Mouse (Mus musculus) small intestine, adult 2 months (tissue): ENCODE measurements at regions not wholly inside any gene's neighbourhood (a gene's known extent, or its start where the extent isn't known, plus 50 kb on each side); places are given as distances from the start of the nearest gene placed in this dataset.

ENCODE experiments used
- H3K27ac ChIP-seq: fragments of 200-500 bp; 2 replicates; pipeline ENCODE4 v1.5.1; 2012; ENCODE audit warnings: low read depth, low read length, control low read depth, inconsistent platforms; ENCODE audit not compliant: insufficient read depth
- H3K27me3 ChIP-seq: fragments of 200-500 bp; 2 replicates; pipeline ENCODE4 v1.6.1; 2012; ENCODE audit warnings: mild to moderate bottlenecking, moderate library complexity, low read length, inconsistent platforms; ENCODE audit not compliant: control insufficient read depth, insufficient read depth
- H3K36me3 ChIP-seq: fragments of 200-500 bp; 2 replicates; pipeline ENCODE4 v1.6.1; 2012; ENCODE audit warnings: mild to moderate bottlenecking, low read length, control low read depth, inconsistent platforms; ENCODE audit not compliant: control insufficient read depth, insufficient read depth
- H3K4me1 ChIP-seq: fragments of 200-500 bp; 2 replicates; pipeline ENCODE4 v1.6.1; 2012; ENCODE audit warnings: low read length, inconsistent platforms, mixed read lengths; ENCODE audit not compliant: control insufficient read depth, insufficient read depth, insufficient read length
- H3K4me3 ChIP-seq: fragments of 200-500 bp; 2 replicates; pipeline ENCODE4 v1.5.1; 2012; ENCODE audit warnings: low read depth, mild to moderate bottlenecking, control low read depth, inconsistent platforms, low read length, moderate library complexity
- CTCF ChIP-seq: fragments of 200-500 bp; IDR thresholded peaks from 2 replicates; pipeline ENCODE4 v1.5.1; 2012; ENCODE audit warnings: low read depth, mild to moderate bottlenecking, control low read depth, inconsistent platforms, low read length, moderate library complexity, mixed read lengths; ENCODE audit not compliant: insufficient replicate concordance, insufficient read length; ENCODE audit errors: extremely low read depth
- POLR2A ChIP-seq: fragments of 200-500 bp; IDR thresholded peaks from 2 replicates; pipeline ENCODE4 v1.6.1; 2012; ENCODE audit warnings: low read depth, mild to moderate bottlenecking, control low read depth, inconsistent platforms, low read length, moderate library complexity
- WGBS: fragments of 180-500 bp; shearing (Covaris S2); methylation state at CpG from one replicate; pipeline ENCODE4 v1.1.7; 2018; 5-methylcytosine and 5-hydroxymethylcytosine counted together

DNA sequence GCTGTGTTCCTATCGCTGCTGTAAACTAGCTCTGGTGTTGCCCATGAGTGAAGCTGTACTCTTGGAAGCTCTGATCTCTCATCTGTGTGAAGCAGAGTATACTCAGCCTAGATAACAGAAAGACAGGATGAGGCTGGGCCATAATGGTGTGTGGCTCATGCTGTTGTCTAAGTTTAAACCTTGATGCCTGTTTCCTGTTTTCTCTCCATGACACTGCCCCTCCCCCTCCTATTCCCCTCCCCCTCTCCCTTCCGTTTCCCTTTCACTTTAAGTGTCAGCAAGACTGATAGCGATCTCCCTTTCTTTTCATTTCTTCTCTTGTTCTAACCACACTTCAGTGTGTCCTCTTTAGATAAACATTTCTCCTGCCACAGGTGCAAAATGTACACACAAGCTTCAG is 229.2 kb upstream of the Tbc1d5 start:
- Histone ChIP-seq H3K36me3 (no peaks in the 10 kb centered on the region), H3K4me1 (no peaks in the 10 kb centered on the region), H3K4me3 (no peak overlapping the region), H3K27ac (no peak overlapping the region), H3K27me3 (no peaks in the 10 kb centered on the region)
- 53% methylated on average over 3 of the region's 3 CpGs for WGBS
- TF ChIP-seq CTCF (no peak), POLR2A (no peak)

DNA sequence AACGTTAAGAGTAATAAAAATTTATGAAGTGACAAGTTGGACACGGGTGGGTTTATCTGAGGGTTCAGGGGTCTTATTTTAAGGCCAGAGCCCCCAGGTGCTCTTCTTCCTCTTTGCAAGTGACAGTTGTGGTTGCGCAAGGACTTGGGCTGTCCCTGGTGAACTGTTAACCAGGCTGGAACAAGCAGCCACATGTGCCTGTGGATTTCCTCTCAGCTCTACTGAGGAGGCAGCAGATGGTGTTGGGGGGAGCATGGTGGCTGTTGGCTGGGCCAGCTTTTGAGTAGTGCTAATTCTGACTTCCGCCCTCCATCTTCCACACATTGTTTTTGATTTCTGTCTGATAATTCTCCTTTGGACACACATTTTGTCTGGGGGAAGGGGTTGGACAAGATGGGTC is 227.9 kb upstream of the Tbc1d5 start:
- H3K36me3 ChIP-seq, result no peaks in the 10 kb centered on the region
- no peaks in the 10 kb centered on the region for H3K4me1 ChIP-seq
- no peak overlapping the region for H3K4me3 ChIP-seq
- H3K27me3 ChIP-seq, result no peaks in the 10 kb centered on the region
- no peak for TF ChIP-seq POLR2A
- no peak for TF ChIP-seq CTCF
- no peak overlapping the region for H3K27ac ChIP-seq
- WGBS, result 73% methylated on average over 4 of the region's 4 CpGs

DNA sequence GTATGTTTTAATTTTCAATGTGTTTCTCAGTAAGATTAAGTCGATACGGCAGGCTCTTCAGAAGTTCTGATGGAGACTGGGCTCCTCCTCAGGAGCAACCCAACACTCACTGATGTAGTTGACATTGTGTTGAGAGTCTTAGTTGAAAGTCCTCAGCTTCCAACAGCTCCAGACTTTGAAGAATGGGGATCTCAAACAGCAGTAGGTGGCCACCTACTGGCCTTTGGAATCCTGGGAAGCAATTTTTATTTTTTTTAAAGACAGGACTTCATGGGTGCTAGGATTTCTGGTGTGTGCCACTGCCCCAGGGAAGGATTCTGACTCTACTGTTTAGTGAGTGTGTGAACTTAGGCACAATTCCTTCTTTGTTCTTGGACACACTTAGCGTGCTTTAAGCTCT is 225.9 kb upstream of the Tbc1d5 start:
- WGBS, result 66% methylated on average over 3 of the region's 3 CpGs
- Histone ChIP-seq H3K27ac (no peak overlapping the region), H3K4me3 (no peak overlapping the region), H3K27me3 (no peaks in the 10 kb centered on the region), H3K36me3 (no peaks in the 10 kb centered on the region), H3K4me1 (no peaks in the 10 kb centered on the region)
- TF ChIP-seq CTCF (no peak), POLR2A (no peak)

DNA sequence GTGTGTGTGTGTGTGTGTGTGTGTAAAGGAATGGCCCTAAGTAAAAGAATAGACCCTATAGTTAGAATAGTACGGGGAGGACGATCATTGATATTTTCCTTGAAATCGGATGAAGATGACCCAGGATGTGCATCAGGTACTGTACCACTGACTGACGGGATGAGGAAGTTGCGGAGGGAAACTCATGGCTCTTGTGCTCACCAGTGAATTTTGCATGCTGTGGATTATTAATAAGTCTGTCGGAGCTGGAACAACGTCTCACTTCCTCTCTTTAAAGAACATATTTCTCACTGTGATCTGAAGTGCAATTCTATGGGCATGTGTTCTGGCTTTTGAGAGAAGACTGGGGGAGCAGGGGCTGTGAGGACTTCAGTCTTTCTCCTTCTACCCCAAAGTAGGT is 218.8 kb upstream of the Tbc1d5 start:
- Histone ChIP-seq H3K4me1 (no peaks in the 10 kb centered on the region), H3K36me3 (no peaks in the 10 kb centered on the region), H3K4me3 (no peak overlapping the region), H3K27me3 (no peaks in the 10 kb centered on the region), H3K27ac (no peak overlapping the region)
- no peak for TF ChIP-seq POLR2A
- WGBS, result 59% methylated on average over 7 of the region's 7 CpGs

DNA sequence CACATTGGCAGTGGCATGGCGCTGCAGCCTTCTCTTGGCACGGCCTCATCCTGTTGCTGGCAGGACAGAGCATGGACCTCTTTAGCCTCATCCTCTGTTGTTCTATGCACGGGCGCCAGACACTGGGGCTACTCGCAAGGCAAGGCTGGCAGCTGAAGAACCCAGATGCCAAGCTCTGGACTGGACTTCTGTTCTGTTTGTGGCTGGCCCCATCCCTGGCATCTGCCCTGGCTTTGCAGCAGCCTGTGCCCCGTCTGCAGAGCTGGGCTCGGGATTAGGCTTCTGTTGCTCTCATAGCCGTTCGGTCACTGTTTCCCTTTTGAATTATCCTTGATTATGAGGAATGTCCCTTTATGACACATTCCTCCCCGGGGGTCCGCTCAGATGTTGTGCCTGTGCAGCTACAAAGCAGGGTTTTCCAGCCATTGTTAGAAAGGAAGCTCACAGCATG is 214.6 kb upstream of the Tbc1d5 start:
- no peaks in the 10 kb centered on the region for H3K27me3 ChIP-seq
- no peaks in the 10 kb centered on the region for H3K4me1 ChIP-seq
- TF ChIP-seq POLR2A (no peak), CTCF (no peak)
- no peaks in the 10 kb centered on the region for H3K36me3 ChIP-seq
- no peak overlapping the region for H3K4me3 ChIP-seq
- H3K27ac ChIP-seq, result no peak overlapping the region
- 80% methylated on average over 11 of the region's 11 CpGs for WGBS

DNA sequence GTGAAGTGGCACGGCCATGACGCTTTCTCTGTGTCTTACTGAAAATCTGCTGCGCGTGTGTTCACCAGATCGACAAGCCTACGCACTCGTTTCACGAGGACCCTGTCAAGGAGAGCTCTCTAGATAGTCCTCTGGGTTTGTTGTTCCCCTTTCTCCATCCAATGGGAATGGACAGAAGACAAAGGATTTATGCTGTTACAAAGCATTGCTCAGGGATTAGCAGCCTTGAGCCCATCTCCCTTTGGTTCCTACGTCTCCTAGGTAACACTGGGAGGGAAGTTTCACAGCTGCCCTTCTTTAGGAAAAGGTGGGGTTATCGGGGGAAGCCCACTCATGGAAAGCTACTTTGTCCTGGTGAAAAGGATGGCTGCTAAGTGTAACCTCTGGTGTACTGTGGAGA is 212.7 kb upstream of the Tbc1d5 start:
- Histone ChIP-seq H3K36me3 (no peaks in the 10 kb centered on the region), H3K27me3 (no peaks in the 10 kb centered on the region), H3K27ac (no peak overlapping the region), H3K4me3 (no peak overlapping the region), H3K4me1 (no peaks in the 10 kb centered on the region)
- WGBS, result 92% methylated on average over 10 of the region's 10 CpGs
- TF ChIP-seq POLR2A (no peak), CTCF (no peak)

DNA sequence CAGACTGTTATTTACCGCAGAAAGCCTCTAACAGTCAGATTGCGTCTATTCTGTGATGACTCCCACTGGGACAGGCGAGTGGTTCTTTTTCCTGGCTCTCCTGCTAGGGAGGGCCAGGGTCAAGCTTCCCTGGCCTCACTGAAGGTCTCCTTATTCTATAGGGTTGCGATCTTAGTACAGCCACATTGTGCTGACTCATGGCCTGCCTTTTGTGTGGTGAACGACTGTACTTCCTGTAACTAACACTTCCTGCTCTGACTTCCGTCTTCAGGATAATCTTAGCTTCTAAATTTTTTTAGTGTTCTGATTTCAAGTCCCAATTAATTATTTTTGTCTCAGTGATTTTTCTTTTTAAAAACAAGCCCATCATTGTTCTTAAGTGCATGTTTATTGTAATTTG is 203.4 kb upstream of the Tbc1d5 start:
- H3K27me3 ChIP-seq, result no peaks in the 10 kb centered on the region
- TF ChIP-seq POLR2A, result no peak
- no peak for TF ChIP-seq CTCF
- no peaks in the 10 kb centered on the region for H3K4me1 ChIP-seq
- WGBS, result 76% methylated on average over 6 of the region's 6 CpGs
- no peak overlapping the region for H3K4me3 ChIP-seq
- H3K36me3 ChIP-seq, result no peaks in the 10 kb centered on the region
- H3K27ac ChIP-seq, result no peak overlapping the region

DNA sequence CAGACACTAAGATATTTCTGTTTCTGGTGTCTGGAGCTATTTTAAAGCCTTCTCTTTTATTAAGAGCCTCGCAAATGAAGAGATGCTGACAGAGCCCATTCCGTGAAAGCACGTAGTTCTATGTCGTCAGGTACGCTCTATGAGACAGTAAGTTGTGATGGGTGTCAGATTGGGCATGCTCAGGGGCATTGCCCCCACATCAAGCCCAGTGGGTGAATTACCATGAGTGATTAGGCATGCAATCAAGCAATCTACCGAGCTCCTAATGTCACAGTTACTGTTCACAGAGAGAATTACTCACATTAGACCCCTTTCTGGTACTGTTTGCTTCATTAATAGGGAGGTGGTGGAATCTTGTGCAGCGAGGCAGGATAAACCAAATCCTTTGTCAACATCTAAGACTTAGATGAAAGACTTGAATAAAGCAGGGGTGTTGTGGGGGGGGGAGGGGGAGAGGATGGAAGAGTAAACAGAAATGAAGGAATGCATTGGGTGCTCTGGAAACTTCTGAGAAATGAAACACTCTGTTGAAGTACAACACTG is 192.9 kb upstream of the Tbc1d5 start:
- H3K27ac ChIP-seq, result no peak overlapping the region
- no peaks in the 10 kb centered on the region for H3K36me3 ChIP-seq
- no peaks in the 10 kb centered on the region for H3K4me1 ChIP-seq
- WGBS, result 64% methylated on average over 7 of the region's 7 CpGs
- H3K27me3 ChIP-seq, result no peaks in the 10 kb centered on the region
- TF ChIP-seq POLR2A (no peak), CTCF (no peak)
- no peak overlapping the region for H3K4me3 ChIP-seq
